Mouse (Mus musculus): ENCODE measurements around the gene Ppp3cb. TPM values are rescaled to one million over a fixed set of nuclear protein-coding genes. Genes with fewer than 3 reads are reported as not detected.
"Not testable (repeated sequence)": the region's sequence is repeated elsewhere in the genome, so short reads cannot be mapped to it uniquely, and the experiment has no call there.

Ppp3cb gene
- 10 to 100 TPM; 87.7 to 95.3 TPM for total RNA-seq (2021)
- long read RNA-seq, experiment 1, partial matches to known transcripts, result 3 of 12 reads
- long read RNA-seq, experiment 1, other reads (novel, unspliced or antisense), result 3 of 12 reads
- long read RNA-seq, experiment 2, transcript Ppp3cb-202 (14 exons, 3,831 nt), result minor isoform, 5 of 35 reads
- long read RNA-seq, experiment 2, transcript Ppp3cb-206 (12 exons, 2,322 nt), result major isoform, 8 of 35 reads
- long read RNA-seq, experiment 2, partial matches to known transcripts, result 10 of 35 reads
- long read RNA-seq, experiment 2, other reads (novel, unspliced or antisense), result 10 of 35 reads

DNA sequence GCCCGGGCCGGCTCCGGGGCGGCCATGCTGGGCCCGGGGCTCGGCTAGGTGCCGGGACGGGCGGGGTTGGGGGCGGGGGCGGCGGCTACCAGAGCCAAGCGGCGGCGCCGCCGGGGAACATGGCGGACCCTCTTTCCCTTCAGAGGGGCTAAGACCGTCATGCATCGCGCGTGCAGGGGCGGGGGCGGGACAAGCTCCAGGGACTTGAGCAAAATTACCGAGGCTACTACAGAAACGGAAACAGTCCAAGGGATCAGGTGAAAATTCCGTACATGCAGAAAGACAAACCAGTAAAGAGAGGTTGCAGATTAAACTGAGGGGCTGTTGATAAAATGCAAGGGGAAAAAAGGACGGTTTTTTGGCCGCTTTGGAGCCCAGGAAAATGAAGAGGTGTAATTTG is at the start of gene Ppp3cb:
TSS of gene Ppp3cb (minus strand) at position 159 of the 400 bp plus-strand sequence.
- peak; percentile 48 to 71 for DNase-seq (ENCODE audit: low spot score in 2 of 2)

DNA sequence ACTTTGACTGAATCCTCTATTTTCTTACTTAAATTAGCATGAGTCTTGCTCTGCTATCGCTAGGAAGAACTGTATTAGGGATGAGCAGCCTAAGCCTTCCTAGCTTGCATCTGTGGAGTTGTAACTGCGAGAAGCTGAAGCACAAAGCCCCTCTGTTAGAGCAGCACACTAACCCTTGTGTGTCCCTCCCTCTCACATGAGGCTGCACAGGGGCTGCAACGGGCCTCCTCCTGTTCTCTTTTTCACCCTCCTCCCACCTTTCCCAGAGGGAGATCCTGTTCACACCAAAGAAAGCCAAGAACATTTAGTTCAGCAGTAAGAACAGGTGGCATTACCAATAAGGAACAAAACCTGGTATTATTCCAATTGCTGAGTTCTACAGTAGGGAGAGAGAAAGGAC is 49.4 kb upstream of the Ppp3cb start:
- DNase-seq (ENCODE audit: low spot score in 2 of 2), result no peak

DNA sequence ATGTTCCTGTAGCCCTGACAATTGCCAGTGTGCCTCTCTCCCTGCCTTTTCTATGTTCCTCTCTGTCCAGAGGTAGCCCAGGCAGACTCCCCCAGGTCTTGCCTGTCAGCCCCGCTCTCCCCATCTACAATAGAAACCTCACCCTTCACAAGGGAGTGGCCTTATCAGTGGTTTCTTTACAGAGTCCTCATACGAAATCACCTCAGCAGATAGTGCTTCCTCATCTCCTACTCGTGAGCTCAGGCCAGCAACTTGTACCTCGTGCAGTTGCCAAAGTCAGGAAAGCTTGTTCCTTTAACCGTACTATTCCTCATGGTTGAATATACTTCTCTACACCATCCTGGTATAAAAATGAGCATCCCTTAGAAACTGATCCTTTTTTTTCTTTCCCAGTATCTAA is 41.1 kb upstream of the Ppp3cb start:
- no peak for DNase-seq (ENCODE audit: low spot score in 2 of 2)

DNA sequence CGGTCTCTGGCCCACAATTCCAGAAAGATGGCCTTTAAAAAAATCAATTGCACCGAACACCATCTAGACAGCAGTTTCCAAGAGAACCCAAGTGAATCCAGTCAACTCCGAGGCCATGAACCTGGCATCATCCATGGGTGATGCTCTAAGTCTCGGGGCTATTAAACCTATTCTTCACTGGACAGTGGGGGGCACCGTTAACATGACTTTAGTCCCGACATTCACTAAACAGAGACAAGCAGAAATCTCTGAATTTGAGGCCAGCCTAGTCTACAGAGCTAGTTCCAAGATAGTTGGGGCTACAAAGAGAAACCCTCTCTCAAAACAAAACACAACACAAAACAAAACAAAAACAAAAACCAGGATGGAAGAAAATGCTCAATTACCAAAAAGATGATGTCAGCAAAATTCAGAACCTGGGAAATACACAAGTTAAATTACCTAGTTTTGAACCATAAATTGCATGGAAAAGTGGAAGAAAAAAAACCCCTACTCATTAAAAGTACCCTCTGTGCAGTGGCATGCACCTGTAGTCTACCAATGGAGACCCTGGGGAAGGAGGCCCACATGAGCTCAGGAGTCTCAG is 32.5 kb upstream of the Ppp3cb start:
- DNase-seq (ENCODE audit: low spot score in 2 of 2), result no peak

DNA sequence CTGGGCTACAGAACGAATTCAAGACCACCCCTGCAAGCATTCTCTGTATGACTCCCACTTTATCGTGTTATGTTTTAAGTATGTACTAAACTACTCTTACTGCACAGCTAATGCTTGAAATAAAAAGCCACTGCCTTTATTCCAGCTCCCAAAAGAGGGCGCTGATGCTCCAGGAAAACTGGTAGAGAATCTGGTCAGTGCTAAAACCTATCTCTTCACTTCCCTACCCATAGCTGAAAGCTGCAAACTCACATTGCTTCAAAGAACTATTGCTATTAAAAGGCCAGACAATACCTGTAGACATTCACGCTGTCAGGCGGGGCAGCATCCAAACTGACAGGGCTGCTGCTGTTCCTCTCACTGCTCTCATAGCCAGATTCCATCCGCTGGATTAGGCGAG is 29.8 kb upstream of the Ppp3cb start:
- DNase-seq (ENCODE audit: low spot score in 2 of 2), result peak; percentile 17 to 53

DNA sequence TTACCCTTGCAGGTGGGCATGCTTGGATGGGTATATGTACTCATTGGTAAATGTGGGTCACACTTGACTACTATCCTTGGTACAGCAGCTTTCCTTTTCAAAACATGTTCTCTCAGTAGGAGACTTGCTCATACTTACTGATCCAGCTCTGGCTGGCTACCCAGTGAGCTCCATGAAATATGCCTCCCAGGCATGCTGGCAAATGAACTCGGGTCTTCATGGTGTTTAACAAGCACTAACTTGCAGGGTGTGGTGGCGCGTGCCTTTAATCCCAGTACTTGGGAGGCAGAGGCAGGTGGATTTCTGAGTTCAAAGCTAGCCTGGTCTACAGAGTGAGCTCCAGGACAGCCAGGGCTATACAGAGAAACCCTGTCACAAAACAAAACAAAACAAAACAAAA is 26.8 kb upstream of the Ppp3cb start:
- DNase-seq (ENCODE audit: low spot score in 2 of 2), result not testable (repeated sequence)

DNA sequence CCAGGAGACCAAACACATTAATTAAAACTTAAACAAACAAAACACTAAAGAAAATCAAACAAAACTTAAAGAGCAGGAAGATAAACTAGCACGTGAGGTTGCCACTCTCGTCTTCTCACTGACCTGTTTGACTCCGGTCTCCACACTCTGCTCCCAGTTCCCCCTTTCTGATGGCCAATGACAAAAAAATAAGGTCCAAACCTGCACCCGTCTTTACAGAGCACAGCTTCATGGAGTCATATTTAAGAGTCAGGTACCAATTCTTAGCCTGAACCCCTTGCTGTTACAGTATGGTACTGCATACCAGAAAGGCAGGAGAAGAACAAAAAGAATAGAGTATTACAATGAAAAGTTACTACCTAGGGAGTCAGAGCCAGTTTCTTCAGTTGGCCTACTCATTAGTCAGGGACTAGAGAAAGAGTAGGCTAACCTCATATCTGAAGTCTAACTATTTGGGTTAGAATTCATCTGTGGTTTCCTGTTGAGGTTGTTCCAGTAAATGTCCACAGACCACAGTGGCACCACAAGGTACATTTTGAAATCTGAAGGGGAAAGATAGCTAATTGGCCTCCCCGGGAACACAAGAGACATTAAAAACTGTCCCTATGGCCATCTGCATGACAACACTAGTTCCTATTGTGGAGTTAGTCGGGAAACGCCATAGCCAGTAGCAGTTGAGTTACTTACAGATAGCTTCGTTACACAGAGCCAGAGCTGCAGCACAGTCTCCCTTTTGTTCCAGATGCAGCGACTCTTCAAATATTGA is 19.1 kb upstream of the Ppp3cb start:
- no peak for DNase-seq (ENCODE audit: low spot score in 2 of 2)

DNA sequence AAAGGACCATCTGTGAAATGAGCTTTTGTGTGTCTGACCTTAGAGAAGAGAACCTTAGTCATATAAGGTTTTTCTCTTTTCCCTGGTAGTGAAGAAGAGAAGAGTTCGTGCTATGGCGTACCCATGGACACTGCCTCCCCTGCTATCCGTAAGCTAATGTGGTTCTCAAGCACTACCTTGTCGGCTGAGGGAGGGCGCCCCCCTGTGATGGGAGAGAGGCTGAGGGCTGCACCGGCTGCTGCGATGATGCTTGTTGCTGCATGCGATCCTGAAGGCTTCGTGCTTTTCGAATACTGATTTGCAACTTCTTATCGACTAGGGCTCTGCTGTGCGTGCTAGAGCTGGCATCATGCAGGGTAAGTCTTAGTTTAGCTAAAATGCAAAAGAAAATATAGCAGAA is 18.3 kb upstream of the Ppp3cb start:
- no peak for DNase-seq (ENCODE audit: low spot score in 2 of 2)

DNA sequence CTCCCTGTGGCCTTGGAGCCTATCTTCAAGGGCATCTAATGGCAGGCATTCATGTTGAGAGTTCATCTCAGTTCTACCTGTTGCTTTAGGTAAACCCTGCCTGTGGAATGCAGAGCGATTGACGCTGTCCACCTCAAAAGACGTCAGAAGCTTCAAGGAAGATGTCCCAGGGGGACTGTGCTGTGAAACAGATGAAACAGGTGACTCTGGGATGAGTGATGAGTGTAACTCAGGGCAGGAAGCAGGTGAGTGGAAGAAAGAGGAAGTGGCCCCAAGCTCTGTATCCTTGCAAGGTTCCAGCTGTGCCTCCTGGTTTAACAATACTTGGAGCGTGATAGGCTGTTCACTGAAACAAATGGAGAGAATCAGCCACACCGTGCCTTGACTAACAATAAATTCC is 15.5 kb upstream of the Ppp3cb start:
- DNase-seq (ENCODE audit: low spot score in 2 of 2), result no peak

DNA sequence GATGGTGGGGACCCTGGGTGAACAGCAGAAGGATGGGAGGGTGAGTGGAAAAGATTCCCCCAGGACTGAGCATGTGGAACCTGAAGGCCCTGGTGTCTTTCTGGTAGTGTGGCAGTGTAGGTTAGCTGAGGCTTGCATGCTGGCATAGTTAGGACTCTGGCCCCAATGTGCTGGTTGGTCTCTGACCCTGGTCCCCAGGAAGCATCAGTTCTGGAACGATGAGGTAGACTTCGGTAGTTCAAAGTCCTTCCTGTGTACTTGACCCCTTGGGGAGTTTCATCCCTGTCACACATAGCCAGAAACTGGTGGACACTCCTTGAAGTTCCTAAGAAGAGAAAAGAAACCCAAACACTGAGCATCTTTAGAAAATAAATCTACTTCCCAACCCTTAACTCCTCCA is 3.8 kb upstream of the Ppp3cb start:
- no peak for DNase-seq (ENCODE audit: low spot score in 2 of 2)

DNA sequence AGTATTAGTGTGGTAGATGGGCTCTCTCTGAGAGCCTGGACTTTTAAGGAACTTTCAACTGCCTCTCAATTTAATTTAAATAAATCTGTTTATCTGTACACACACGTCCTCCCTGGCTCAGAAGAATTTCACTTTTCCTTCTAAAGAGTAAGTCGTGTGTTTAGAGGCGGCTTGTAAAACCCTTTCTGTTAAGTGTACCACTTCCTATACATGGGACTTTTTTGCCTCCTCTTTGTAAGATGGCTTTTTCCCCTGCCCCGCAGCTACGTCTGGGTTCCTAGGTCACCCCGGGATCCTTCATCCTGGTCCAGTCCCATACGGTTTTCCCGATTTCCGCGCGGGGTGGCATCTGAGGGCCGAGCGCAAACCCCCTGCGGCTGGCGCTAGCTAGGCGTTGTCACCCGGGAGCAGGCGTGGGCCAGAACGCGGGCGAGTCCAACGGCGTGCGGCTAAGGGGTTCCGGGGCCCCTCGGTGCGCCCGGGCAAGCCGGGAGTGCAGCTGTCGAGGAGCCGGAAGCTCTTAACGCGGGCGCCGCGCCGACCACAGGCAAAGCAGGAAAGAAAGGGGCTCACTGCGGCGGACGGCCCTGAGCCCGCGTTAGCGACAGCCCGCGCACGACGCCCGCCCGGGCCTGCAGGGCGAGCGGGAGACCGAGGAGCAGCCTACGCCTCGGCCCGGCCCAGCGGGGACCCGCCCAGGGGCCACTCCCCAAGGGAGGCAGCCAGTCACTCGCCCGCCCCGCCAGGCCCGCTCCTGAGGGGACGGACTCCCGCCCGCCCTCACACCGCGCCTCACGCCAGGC is 643 bp downstream of the Ppp3cb start:
- peak; percentile 85 to 90 for DNase-seq (ENCODE audit: low spot score in 2 of 2)

DNA sequence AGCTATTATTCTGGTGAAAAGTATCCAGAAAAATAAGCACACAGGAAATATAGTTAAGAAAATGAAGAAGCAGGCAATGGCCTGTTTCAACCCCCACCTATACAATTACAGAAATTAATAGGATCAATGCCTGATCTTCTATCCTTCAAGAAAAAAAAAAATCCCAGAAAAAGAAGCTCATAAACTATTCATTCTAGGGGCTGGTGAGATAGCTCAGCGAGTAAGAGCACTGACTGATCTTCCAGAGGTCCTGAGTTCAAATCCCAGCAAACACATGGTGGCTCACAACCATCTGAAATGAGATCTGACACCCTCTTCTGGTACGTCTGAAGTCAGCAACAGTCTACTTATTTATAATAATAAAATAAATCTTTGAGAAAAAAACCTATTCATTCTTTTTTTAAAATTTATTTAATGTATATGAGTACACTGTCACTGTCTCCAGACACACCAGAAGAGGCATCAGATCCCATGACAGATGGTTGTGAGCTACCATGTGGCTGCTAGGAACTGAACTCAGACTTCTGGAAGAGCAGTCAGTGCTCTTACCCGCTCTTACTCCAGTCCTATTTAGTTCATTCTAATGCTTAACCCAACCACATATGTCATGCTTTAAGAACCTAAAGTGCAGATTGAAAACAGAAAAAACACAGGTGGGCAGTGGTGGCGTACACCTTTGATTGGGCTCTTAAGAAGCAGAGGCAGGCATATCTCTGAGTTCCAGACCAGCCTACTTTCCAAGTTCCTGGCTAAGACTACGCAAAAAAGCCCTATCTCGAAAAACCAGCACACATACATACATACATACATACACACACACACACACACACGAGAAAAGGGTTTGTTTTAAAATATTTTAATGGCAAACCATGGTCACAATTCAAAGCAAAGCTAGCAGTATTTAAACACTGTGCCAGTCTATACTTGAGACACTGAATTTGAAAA is 1.6 kb downstream of the Ppp3cb start:
- no peak for DNase-seq (ENCODE audit: low spot score in 2 of 2)

DNA sequence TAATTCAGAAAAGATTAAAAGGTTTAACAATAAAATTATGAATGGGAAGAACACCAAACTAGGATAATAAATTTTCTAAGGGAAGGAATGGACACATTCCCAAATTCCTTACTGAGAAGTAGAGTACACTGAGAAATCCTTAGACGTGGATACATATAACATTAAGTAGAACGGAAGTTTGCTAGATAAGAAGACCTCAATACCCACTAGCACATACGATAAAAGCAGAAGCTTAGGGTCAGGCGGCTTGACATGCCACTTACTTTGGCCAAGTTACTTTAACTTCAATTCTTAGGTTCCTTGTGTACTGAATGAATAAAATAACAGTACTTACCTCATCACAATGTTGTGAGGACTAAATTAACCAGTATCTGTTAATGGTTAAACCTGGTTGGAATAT is 16.7 kb downstream of the Ppp3cb start:
- DNase-seq (ENCODE audit: low spot score in 2 of 2), result no peak

DNA sequence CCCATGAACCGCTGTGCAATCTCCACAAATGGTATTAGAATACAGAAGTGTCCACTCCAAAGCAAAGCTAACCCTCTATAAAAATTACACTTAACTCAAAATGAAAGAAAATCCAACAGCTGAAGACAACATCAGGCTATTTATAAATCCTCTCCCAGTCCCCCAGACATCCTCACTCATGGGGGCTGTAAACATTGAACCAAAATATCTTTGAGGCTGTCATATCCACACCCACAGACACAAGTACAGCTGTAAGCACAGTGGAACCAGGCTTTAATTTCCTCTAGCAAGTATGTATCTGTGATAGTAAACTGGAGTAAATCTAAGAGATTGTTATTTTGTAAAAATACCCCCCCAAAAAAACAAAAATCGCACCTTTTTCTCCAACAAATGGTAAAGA is 26.2 kb downstream of the Ppp3cb start:
- DNase-seq (ENCODE audit: low spot score in 2 of 2), result no peak

DNA sequence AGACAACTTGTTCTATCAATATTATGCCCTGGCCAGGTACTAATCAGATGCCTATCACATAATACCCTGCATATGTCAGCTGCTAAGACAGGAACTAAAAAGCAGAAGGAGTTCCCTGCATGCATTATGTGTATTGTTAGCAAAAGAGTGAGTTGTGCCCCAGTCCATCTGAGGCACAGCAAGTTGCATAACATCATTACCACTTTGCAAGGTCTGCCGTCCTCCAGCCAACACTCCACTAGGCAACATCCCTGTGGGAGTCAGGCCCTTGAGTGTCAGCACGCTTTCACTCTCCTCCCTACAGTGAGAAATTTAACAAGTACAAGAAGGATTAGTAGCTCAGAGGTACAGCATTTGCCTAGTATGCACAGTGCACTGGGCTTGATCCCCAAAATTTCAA is 37.9 kb downstream of the Ppp3cb start:
- no peak for DNase-seq (ENCODE audit: low spot score in 2 of 2)

DNA sequence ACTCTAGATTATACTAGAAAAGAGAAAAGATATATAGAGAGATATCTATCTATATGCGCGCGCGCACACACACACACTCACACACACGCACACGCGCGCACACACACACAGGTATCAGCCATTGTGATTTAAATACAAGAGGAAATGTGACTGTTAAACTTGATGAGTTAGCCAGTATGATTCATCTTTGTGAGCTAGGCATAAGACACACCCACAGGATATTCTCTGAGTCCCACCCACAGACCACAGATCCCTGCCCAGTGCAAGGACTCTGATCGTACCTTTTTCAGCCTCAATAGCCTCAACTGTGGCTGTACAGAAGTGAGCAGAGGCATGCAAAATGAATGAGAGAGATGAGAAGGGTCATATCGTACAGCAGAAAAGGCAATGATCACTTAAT is 43.4 kb downstream of the Ppp3cb start:
- no peak for DNase-seq (ENCODE audit: low spot score in 2 of 2)

DNA sequence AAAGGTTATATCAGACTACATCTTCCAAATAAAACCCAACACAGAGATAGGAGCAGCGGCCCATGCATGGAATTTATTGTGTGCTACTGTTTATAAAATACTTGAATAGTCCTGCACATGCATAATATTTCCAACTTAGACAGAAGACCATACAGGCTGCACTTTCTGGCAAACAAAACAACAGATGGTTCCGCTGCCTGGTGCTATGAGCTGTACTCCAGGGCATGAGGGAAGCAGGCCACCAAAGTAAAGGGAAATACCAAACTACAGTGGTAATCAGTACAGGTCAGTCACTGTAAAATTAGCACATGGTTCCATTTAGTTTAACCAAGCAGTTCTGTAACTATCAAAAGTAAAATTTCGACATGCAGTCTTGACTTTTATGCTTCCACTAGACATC is 46.4 kb downstream of the Ppp3cb start:
- no peak for DNase-seq (ENCODE audit: low spot score in 2 of 2)

DNA sequence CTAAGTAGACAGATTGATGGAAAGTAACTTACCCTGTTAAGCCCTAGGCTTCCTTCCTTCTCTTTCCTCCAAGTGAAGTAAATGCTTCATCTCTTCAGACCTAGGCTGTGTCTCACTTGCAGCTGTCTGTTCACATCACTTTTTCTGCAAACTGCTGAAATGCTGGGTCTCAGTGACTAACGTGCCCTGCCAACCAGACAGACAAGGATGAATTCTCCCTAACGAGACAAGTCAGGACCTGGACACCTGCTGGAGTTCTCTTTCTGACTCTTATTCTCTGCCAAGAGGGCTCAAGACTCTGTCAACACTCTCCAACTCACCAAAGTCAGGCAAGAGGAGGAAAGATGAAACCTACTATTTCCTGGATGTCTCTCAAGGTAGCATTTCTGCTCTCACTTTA is 49.8 kb downstream of the Ppp3cb start, which contains the start of gene Mss51:
TSS of gene Mss51 (minus strand) at position 299 of the 400 bp plus-strand sequence.
- DNase-seq (ENCODE audit: low spot score in 2 of 2), result no peak

DNA sequence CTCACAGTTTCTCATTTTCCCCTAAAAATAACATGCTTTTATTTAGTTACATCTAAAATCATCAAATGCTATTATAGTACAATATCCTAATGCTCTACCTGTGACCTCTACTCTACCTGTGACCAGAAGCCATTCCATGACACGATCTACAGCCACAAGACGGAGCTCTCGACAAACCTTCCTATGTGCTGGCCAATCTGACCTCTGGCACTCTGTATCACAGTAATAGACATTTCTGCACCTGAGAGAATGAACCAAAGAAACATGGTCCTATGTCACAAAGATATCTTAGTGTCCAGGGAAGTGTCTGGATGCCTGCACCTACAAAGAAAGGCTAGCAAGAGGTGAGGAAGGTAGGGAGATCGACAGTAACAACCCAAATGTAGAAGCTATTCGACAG is 60.3 kb downstream of the Ppp3cb start:
- no peak for DNase-seq (ENCODE audit: low spot score in 2 of 2)

DNA sequence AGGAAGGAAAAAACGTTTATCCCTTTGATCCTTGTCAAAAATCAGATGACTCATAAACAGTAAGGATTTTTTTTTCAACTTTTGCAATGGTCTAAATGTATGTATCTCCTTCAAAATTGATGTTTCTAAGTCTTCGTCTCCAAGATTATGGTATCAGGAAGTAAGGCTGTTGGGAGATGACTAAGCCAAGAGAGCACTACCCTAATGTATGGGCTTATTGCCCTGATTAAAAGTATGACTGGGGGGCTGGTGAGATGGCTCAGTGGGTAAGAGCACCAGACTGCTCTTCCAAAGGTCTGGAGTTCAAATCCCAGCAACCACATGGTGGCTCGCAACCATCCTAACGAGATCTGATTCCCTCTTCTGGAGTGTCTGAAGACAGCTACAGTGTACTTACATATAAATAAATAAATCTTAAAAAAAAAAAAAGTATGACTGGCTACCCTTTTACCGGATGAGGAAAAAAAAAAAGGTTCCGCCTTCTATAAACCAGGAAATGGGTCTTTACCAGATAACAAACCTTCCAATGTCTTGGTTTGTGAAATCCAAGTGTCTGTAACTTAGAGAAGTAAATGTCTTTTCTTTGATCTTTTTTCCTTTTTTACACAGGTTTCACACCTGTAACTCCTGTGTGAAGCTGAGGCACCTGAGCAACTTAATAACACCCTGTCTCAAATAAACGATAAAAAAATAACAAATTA is 64.2 kb downstream of the Ppp3cb start:
- no peak for DNase-seq (ENCODE audit: low spot score in 2 of 2)

Data from adrenal gland, postnatal 4 days (tissue).